Mouse (Mus musculus) embryo, embryonic 10.5 days (tissue): ENCODE measurements around the gene Ift81.
A peak's percentile ranks its signal among the peaks of the same experiment; 100 is the strongest.

Experiments used
- DNase-seq: peaks from one replicate; pipeline ENCODE4 v3.0.0-alpha.2; 2015; ENCODE audit warnings: low spot score

Gene Ift81

DNA sequence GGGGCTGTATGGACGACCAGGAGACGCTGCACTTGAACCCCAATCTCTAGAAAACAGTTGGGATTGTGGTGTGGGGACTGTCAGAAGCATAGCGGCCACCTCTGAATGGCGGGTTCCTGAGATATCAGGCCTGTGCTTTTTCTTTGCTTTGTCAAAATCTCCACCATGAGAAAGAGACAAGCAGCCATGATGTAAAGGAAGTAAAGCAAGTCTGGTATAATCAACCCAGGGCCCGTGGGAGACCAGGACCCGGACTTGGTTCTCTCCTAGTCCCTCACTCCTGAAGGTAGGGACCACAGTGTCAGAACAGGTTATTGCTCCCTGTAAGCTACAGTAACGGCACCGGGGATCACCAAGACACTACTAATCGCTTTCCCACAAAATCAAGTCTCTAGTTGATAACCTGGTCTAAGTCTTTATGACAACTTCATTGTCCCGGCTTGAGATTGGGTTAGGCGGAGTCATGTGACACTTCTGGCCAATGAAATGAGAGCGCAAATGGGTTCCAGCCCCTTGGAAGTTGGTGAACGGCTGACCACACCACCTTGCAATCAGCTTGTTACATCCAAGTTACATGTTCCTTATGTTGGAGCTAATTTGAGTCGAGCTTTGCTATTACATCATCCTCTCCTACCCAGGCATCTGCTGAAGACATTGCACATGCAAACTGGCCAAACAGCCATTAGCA is 11.4 kb upstream of the Ift81 start:
- DNase-seq: no peak

DNA sequence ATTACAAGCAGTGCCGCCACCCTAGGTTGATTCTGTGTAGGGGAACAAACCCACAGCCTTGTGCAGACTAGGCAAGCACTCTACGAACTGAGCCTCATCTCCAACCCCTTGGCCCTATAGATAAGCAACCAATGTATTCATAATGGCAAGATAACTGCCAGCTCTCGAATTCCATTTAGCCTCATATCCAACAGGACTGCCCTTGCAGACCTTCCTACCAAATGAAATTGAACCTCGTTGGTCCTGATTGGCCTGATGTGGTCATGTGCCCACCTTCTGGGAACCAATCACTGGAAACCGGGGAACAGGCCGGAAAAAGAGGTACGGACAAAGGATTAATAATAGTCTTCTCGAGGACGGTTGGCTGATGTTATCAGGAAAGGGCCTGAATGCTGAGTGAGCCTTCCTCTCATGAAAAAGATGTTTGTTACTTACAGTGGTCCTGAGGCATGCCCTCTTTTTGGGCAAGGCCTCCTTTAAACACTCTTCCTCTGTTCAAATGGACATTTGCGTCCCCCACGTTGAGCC is 10.7 kb upstream of the Ift81 start:
- DNase-seq: no peak

DNA sequence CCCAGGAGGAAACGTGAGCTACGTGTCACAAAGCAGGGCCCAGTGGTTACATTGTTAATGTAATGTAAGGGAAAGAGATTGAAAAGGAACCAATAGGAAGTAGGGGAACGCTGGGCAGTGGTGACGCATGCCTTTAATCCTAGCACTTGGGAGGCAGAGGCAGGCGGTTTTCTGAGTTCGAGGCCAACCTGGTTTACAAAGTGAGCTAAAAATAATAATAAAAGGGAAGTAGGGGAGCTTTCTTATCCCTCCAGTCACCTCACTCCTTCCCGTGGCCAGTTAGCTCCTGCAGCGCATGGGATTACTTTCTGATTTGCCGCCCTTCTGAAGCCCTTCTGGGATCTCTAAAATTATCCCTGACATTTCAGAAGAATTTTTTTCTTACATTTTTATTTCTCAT is 9.5 kb upstream of the Ift81 start:
- no peak for DNase-seq

DNA sequence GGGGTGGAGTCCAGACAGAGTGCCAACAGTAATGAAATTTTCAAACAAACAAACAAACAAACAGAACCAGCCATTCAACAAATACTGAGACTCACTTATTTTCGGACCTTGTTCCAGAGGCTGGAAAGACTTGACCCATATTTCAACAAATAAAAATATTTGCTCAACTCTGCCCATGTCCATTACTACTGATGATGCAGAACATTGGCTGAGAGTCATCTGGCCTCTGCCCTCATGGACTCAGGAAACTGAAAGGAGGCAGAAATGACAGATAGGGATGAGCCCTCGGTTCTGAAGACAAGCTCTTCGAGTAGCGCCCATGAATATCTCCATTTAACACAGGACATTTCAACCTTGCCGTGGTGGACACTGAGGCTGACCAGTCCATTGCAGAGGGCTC is 8.2 kb upstream of the Ift81 start:
- DNase-seq: no peak

DNA sequence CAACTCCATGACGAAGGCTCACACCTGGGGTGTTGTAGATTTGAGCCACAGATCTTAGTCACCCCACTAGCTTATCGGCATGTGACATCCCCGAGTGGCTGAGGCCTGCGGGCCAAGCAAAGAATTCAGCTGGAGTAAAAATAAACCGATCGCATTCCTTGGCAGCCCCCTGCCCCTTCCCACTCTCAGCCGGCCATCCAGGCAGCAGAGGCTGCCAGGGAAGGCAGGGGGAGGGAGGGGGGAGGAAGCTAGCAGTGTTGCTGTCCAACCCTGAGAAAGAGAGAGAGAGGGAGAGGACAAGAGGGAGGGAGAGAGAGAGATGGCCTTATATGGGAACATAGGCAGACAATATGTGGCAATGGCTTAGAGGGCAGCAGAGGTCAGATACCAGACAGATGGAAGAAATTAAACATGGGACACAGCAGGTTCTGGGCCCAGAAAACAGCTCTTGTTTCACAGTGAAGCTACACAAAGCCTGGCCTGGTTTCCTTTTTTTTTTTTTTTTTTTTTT is 7.1 kb upstream of the Ift81 start:
- peak; percentile 89 for DNase-seq

DNA sequence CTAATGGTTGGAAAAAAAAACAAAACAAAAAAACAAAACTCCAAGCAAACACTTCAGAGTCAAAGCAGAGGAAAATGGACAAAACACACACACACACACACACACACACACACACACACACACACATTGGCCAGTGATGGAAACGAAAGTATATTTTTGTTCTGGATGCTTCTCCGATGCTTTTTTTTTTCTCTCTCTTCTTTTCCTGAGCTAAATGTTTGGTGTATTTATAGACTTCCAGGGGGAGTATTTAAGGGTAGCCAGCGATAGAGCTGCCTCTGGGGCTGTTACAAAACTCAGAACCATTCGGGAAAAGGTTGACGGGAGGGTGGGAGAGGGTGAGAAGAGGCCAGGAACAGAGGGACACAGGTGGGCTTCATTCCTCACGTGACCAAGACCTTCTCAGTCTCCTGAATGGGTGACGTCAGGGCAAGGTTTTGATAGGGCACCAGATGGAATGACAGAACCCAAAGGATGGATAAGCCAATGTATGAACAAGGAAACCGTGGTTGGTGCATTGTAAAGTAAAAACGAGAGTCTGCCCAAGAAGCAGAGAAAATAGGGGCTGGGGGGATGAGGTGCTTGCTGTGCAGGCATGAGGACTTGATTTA is 5.5 kb upstream of the Ift81 start:
- DNase-seq: no peak

DNA sequence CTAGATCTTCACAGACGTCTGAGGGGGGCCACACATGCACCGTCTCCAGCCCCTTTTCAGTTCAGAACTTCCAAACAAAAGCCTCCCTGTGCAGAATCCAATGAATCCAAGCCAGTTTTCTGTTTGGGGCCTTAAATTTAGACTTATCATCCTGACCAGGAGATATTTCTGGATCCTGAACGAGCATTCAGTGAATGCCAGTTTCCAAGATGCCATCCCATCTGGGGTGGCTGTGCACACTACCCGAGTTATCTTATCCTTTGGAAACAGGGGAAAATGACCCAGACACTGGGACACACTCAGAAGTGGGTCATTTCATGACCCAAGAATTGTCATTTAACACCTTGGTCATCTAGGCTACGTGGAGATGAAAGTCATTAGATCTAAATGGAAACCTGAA is 3.4 kb upstream of the Ift81 start:
- DNase-seq: no peak

DNA sequence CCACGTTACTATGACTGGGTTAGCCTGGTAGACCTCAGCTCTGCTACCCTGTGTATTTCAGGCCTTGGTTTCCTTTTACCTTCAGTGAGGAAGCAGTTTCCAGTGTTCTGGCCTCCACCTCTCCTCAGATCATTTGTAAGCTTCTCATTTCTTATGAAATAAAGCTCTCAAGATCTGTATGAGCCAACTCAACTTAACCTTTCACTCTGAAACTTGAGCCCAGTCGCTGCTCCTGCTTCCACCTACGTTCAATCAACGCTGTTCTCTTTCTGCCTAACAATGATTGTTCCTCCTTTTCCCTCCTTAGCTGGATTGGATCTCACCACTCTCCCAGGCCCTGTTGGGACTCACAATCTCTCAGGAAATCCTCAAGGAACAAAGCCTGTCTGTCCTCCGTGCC is 2.7 kb downstream of the Ift81 start:
- DNase-seq: peak; percentile 27

DNA sequence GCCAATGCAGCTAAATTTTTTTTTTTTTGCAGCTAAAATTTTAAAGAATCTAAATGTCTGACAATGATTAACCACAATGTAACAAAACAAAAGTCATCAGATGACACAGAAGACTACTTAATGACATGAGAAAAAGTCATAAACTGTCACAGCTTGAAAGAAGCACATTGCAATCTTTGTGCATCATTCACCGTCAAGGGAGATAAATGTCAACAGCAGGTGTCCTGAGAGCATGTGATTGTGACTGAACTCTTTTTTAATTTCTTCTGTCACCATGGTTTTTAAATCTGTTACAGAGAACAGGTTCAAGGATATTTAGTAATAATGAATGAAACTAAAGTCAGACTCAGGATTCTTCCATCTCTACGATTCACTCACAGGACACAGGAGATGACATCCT is 9.4 kb downstream of the Ift81 start:
- no peak for DNase-seq

DNA sequence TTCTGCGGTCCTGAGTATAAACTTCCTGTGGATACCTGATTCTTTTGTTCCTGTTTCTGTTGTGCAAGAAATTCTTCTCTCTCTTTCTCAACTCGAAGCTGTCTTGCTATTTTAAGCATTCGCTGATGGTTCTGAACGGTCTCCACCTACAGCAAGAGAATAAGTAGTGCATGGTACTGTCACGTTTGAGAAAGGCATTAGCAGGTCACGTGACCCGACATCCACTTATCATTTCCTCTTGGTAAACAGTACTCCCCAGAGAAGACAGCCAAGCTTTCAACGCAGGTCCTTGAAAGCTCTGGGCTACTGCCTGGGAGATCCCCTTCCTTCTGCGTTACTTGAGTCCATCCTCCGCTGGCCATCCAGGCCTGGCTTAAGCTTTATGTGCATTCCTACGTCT is 12.1 kb downstream of the Ift81 start:
- peak; percentile 30 for DNase-seq

DNA sequence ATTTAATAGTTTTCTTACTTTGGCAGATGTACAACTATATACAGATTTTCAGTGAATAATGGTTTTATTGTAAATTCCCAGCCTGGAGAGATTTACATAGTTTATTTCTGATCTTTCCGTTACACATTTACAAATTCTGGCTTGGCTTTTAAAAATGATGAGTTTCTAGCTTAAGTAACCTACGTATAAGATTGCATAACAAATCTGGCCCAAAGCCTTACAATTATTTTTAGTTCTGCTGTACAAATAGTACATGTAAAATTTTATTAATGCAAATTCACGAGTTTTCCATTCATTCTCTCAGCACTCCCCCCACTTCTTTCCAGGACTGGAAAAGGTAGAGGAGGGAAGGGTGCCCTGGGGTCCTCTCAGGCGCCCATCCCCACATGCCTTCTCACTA is 18.8 kb downstream of the Ift81 start:
- no peak for DNase-seq

DNA sequence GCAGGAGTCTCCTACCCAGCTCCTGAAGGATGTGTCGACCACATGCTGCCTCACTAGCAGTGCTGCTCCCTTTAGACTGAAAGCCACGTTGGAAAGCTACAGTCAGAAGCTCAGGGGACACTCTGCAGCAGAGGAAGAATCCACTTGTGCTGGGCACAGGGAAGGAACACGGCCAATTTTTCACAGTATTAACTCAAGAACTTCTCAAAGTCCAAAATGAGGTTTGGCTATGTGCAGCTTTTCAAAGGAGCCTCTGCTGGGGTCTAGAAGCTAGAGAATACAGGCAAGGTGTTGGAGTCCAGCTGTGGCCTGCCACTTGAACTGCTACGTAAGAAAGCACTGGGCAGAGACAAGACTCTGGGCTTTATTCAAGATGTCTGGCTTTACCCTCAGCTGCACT is 24.4 kb downstream of the Ift81 start:
- no peak for DNase-seq

DNA sequence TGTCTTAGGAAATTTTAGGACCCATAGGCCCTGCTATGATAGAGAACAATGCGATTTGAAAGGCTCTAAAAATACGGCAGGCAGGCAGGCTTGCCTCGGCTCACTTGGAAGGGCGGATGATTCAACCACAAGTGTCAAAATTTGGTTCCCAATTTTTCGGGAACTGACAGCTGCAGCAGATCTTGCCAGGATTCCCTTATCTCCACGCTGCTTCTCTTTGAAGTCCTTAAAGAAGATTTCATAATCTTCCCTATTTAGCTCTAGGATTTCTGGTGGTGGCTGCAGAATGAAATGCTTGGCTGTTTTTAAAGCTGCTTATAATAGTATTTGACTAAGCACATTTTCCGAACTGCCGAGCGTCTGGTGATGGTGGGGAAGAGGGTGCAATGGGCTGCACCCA is 28.8 kb downstream of the Ift81 start:
- DNase-seq: no peak

DNA sequence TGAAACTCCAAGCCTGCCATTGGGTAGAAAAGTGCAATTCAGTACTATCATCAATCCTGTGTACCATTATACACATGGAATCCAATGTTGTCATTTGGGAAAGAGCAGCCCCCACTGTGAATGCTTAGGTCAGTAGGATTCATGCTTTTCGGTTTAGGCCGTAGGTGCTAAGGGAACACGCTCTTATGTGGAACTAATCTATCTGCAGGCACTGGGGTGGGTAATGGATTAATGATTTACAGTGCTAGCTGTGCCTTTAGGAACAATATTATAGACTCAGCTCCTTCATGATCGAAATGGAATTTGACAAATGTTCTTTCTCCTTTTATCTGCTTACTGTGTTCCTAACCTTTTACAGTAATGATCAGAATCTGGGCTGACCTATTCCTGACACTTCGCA is 30.2 kb downstream of the Ift81 start:
- no peak for DNase-seq

DNA sequence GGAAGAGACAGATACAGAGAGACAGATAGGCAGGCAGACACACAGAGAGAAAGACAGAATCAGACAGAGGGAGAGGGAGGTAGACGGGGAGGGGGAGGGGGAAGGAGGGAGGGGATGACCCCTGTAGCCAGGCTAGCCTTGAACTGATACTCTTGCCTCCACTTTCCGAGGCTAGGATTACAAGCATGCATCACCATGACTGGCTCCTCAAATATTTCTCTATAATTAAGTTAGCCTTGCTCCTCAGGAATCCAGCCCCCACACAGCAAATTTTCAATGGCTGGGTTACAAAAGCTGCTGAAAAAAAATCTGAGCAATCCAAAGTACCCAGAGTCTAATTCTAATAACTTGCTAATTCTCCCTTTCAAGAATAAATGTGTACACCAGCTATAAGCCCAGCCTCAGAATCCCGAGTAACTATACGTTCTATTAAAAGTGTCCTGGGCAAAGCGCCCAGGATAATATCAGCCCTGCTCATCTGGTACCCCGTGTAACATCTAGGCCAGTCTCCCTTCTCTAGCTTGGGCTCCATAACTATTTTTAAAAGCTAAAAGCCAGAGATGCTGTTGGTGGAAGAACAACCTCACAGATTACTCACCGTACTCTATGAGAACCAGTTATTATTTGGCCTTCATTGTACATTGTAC is 37.5 kb downstream of the Ift81 start:
- DNase-seq: no peak

DNA sequence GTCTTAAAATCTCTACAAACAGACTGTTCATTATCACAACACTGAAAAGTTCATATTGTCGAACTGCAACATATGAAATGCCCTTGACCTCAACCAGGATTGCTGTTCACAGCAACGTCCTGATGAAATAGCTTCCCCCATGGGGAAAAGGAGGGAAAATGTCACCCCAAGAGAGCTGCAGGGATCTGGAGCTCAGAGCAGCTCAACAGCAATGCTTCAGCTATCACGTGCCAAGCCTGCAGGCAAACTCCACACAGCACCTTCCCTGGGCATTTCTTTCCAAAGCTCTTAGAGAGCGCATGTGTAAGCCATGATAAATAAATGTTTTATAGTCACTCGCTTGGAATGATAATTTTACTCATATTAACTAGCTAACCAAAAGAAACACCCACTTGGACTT is 42.3 kb downstream of the Ift81 start:
- no peak for DNase-seq

DNA sequence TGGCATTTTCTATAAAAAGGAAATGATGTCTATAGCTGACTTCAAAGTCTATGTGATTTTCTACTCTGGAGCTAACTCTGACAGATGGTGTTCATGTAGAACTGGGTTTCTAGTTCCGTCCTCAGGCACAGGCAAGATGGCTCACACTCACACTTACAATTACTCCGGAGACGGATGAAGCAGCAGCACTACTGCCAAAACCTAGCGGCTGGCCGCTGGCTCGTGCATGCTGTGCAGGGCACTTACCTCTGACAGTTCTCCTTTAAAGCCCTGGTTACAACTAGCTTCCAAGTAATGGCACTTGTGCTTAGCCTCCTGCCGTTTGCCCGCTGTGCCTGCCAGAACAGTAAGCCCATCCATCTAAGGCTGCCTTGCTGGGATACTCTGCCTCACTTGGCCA is 47.7 kb downstream of the Ift81 start:
- no peak for DNase-seq

DNA sequence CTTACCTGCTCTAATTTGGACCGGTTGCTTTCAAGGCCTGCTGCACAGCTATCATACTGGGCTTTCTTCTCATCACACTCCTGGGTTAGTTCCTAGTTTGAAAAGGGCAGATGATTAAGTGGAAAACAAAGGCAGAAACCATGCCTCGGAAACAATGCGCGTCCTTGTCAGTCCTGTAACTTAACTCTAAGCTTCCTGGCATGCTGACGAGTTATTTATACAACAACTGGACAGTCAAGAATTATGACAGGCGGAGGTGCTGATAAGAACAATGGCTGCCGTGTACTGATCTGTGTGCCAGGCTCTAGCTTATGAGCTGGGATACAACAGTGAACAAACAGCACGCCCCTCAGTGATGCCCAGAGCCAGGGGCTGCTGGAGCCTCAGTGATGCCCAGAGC is 53.7 kb downstream of the Ift81 start:
- no peak for DNase-seq

DNA sequence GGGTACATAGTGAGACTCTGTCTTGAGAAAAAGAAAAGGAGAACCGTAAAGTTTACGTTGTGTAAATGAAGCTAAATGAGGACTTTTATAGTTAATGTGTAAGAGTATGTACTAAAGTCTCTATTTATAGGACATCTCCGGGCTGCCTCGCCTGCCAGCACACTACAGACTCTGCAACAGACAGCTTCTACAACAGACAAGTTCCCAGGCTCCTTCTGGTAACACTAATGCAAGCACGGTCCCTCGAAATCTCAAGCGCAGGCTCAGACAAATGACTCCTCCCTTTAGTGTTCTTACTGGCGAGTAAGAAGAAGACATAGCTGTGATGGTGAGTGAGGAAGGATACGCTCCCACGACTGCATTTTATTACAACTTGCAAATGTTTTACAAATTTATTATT is 56.2 kb downstream of the Ift81 start:
- no peak for DNase-seq

DNA sequence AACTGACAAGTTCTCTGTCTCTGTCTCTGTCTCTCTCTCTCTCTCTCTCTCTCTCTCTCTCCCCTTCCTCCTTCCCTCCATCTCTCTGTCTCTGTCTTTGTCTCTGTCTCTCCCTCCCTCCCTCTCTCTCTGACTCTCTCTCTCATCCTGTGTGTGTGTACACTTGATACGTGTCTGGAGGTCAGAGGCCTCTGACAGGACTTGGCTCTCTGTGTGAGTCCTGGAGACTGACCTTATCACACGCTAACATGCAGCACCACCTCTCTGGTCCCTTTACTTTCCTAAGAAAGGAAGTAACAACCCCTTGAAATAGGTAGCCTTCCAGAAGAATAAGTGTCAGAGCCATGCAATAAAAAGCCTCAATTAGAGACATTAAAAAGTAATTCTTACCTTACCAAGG is 59.2 kb downstream of the Ift81 start:
- DNase-seq: no peak

DNA sequence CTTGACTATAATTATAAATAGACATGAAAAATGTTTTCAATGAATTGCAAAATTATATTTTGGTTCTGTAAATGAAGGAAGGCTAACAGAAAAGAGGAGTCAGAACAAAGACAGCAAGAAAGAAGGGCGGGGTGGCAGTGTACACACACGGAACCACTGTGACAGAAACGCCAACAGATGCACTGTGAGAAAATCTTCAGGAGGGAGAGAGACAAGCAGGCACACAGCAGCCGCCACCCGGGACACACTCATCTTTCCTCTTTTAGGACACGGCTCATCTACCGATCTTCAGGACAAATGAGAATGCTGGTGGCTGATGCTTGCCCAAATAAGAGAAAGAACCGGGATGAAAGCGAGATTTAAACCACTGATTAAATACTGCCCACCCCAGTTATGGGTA is 61.7 kb downstream of the Ift81 start:
- no peak for DNase-seq

DNA sequence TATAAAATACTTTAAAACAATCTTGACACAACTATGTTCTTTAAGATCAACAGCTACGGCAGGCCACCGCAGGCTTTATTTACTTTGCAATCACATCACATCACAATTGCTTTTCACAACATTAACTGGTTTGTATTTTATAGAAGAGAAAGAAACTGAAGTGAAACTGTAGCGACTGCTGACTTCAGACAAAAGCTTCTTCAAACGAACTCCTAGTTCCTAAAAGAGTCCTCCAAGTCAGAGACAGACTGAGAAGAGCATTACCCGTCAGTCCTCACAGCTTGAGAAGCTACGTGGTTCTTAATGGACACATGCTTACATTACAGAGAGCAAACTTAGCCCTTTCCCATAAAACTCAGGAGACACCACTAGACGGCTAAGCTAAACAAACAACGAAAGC is 63.9 kb downstream of the Ift81 start:
- DNase-seq: no peak

DNA sequence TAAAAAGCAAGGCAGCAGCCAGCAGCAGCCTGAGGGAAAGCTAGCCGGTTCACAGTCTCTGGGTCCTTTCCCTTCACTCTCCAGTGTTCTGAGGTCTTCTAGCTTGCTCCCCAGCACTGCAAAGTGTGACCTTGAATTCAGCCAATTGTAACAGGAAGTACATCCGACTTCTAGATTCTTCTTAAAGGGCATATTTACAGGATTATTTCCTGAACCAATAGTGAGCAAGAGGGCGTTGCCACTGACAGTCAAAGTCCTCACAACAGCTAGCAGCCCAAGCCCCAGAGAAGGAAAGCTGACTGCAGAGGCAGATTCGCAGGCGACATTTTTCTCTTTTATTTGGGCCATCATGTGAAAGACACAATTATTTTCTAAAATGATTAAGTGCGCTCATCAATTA is 65.6 kb downstream of the Ift81 start:
- DNase-seq: no peak
